Mouse (Mus musculus): ENCODE measurements around the gene Fam83d.

Fam83d gene

DNA sequence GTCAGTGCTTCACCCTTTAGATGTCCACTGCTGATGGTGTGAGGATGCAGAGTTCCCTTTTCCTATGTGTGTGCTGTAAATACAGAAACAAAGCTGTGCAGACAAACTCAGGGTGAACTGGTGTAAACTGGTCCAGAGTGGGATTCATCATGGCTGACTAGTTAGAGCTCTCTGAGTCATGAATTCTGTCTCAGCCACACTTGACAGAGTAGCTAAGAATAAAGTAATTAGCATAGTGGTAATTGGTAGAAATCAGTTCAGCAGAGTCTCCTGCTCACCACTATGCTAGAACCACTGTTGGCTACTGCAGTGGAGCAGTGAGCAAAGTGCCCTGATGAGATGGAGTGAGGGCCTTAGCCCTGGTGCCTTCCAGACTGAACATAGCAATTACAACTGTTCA is 47.8 kb downstream of the Fam83d start:
- no peak for DNase-seq (ENCODE audit: low spot score in 2 of 2)

DNA sequence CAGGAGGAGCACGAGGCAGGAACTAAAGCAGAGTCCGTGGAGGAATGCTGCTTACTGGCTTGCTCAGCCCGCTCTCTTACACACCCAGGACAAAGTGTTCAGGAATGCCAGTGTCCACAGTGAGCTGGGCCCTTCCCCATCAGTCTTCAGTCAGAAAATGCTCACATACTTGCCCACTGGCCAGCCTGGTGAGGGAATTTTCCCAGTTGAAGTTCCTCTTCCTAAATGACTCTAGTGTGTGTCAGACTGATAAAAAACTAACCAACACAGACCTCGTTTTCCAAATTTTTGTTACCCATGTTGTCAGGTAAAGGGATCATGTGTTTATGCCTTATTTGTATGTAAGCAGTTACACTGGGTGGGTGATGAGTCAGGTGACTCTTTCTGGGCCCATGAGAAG is 48.3 kb downstream of the Fam83d start:
- no peak for DNase-seq (ENCODE audit: low spot score in 2 of 2)

GRCm38 (mm10) chr2:158817708-158818107 is 49.8 kb downstream of the Fam83d start:
- DNase-seq (ENCODE audit: low spot score in 2 of 2): no peak

DNA sequence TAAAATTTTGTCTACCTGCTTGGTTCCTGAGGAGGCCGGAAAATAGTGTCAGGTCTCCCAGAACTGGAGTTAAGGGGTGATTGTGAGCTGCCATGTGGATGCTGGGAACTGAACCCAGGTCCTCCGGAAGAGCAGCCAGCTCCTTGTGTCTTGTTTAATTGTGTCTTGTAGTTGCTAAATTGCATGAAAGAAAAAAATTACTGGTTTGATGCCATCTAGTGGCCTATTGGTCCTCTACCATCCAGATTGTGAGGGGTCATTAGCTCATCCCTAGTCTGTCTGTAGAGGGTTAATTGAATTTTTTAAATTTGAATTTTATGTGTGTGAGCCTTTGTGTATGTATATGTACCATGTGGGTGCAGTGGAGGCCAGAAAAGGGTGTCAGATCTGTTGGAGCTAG is 60.2 kb downstream of the Fam83d start:
- no peak for DNase-seq (ENCODE audit: low spot score in 2 of 2)

DNA sequence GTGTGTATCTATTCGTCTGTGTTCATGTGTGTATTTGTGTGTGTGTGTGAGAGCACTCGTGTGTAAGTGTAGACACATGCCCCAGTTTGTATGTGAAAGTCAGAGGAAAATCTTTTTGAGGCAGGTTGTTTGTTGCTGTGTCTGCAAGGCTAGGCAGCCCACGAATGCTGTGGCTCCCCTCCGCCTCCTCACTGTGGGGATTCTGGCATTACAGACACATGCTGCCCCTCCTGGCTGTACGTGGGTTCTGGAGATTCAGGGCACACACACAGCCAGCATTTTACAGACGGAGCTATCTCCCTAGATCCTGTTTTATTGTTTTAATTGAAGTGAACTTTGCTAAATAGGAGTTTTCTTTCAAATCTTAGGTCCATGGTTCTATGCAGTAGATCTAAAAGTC is 61.9 kb downstream of the Fam83d start:
- DNase-seq (ENCODE audit: low spot score in 2 of 2): no peak

DNA sequence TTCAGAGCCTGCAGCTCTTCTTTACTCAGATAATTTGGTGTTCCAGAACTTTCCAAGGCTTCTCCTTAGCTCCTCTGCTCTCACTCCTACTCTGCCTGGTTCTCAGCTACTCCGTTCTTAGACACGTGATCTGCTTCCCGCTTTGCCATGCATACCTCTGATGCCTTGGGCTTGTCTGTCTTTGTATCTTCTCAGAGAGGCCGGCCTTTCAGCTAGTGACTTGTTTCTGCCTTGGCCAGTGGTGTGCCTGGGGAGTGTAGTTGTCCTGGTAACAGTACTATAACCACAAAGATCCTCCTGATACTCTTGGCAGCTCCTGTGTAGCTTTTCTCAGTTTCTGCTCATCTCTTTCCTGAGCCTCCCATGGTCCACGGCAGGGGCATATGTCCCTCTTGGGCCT is 65.3 kb downstream of the Fam83d start:
- no peak for DNase-seq (ENCODE audit: low spot score in 2 of 2)

DNA sequence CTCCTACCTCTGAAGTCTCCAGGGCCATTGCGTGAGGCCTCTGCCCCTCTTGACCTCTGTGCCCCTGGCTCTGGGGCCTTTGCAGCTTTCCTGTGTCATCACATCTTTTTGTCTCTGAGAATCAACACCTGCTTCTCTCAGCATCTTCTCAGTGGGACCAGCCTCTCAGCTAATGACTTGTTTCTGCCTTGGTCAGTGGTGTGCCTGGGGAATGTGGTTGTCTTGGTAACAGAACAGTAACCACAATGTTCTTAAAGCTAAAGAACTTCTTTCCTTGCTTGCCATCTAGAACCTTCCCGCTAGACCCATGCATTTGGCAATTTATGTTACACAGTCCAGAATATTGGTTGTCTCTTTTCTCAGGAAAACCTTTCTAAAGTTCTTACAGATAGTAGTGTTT is 65.8 kb downstream of the Fam83d start:
- DNase-seq (ENCODE audit: low spot score in 2 of 2): no peak

Data from frontal cortex, postnatal 36 days (tissue).